Mouse (Mus musculus): ENCODE measurements around the gene Fbxl7.
"Not testable (repeated sequence)": the region's sequence is repeated elsewhere in the genome, so short reads cannot be mapped to it uniquely, and the experiment has no call there.

The Fbxl7 gene

DNA sequence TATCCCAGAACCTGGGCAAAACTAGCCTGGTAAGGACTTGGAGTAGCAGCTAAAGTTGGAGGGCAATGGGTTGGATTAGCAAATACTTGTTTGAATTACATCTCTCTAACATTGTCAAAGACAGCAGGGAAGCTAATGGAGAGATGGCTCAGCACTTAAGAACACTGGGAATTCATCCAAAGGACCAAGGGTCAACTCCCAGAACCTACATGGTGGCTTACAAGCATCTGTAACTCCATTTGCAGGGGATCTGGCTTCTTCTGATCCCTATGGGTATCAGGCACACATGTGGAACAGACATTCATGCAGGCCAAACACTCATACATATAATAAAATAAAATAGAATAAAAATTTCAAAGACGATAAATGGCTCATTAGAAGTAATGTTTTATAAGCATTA is 78.4 kb downstream of the Fbxl7 start:
- in situ Hi-C loops (cut with MboI; ENCODE audit: low sequenced_read_pairs): no loop called here

DNA sequence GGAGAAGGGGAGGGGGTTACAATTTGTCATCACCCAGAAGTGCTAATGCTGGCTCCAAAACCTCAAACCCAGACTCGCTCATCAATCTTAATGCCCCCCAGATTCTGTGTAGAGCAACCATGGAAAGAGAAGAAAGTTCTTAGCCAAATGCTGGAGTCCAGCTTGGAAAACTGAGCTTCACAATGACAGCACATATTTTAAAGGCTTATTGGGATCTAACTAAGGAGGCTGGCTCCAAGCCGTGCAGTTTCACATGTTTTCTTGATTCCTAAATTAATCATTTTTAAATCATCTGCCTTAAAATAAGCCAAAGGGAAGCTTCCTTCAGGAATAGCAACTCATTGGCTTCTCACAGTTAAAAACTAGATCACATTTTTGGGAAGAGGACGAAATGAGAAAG is 82.5 kb downstream of the Fbxl7 start:
- in situ Hi-C loops (cut with MboI; ENCODE audit: low sequenced_read_pairs): no loop called here

DNA sequence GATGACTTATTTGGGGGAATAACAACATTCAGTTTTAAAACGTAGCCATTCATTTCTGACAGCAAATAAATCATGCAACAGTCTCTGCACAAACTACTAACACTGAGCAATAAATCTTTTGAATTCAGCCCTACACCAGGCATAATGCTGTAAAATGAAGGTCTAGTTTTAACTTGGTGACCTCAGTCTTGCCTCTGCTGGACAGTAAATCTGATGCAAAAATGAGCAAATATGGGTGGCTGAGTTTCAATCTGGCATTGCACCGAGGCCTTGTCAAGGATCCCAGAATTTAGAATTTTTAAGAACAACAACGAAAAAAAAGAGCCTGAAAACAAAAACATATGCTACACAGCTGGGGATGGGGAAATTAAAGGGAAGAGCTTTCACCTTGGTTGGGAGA is 85.8 kb downstream of the Fbxl7 start:
- in situ Hi-C loops (cut with MboI; ENCODE audit: low sequenced_read_pairs): no loop called here

DNA sequence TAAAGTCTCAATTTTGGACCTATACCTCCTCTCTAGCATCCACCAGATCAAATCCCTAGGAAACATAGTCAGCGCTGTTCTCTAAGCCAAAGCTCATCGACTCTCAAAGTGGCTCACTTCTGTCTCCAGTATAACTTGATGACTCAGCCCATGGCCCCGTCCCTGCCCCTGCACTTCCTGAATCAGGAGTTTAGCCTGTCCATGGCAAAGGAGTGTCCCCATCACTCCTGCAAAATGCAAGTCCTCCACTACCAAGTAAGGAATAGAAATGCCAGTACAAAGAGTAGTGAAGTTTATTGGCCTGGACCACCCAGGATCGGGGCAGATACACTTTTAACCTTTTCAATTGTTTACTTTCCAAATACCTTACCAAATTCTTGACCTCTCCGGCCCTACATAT is 91.3 kb downstream of the Fbxl7 start:
- in situ Hi-C loops (cut with MboI; ENCODE audit: low sequenced_read_pairs): no loop called here

DNA sequence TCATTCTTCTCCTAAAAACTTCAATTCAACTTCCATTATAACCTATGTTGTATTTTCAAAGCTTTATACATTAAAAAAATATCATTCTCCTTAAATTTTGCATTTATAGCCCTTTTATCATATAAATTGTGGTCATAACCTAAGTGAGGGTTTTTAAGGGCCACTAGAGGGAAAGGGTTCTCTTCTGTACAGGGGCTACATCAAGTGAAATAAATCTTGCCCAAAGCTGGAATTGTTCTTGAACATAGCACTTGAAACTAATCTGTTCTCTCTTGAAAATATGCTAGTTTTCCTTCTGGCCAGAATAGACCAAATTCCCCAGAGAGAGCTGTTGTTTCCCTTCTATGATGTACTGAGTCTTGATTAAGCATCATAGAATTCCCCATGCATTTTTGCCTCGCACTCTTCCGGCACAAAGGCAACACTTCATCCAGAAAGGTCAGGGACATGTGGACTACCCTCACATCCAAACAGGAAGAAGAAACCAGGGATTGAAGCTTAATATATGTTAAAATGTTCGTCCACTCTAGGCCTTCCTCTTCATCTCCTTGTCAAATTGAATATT is 95.8 kb downstream of the Fbxl7 start:
- in situ Hi-C loops (cut with MboI; ENCODE audit: low sequenced_read_pairs): no loop called here

DNA sequence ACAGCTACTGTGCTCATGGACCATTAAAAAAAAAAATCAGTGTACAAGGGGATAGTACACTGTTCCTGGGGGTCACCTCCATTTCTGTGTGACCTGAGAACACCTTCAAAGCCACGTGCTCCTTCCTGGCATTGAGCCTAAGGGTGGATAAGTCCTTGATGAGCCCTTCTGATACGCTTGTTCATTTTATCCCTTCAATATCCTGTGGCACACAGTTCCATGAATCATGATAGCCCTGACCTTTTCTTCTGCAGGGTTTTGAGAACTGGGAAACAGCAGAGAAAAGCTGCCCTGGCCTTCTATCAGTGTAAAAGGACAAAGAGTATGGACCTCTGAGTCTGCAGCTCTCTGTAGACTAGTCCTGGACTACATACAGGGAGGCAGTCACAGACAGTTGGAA is 99.4 kb downstream of the Fbxl7 start:
- in situ Hi-C loops (cut with MboI; ENCODE audit: low sequenced_read_pairs): no loop called here

DNA sequence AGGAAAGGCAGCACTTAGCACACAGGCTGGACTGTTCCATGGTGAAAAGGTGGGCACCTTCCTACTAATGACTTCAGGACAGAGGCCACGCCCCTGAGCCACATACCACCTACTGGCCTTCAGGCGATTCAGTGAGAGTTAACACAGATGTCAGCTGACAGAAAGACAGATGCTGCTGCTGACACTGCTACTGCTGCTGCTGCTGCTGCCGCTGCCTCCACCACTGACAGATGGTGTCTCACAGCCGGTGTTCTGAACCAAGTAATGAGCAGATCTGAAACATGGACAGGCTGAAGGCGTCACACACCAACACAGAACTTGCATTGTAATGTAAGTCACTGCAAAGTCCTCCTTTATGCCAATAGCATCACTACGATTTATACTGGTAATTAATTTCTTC is 99.9 kb downstream of the Fbxl7 start:
- in situ Hi-C loops (cut with MboI; ENCODE audit: low sequenced_read_pairs): no loop called here

DNA sequence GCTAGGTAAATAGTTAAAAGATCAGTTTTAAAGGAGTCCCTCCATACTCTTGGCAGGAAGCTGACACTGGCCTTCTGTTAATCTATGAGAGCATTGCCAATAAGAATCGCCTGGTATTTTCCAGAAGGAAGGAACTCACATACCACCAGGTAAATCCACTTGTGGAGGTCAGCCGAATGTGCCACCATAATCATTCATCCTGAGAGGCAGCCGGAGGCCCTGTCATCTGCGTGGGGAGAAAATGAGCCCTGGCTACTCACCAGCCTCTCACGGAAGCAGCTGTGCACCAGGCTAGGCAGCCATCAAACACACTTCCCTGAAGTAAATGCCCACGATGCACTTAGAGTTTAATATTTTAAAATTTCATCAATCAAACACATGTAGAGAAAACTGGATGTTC is 108.2 kb downstream of the Fbxl7 start:
- in situ Hi-C loops (cut with MboI; ENCODE audit: low sequenced_read_pairs): no loop called here

DNA sequence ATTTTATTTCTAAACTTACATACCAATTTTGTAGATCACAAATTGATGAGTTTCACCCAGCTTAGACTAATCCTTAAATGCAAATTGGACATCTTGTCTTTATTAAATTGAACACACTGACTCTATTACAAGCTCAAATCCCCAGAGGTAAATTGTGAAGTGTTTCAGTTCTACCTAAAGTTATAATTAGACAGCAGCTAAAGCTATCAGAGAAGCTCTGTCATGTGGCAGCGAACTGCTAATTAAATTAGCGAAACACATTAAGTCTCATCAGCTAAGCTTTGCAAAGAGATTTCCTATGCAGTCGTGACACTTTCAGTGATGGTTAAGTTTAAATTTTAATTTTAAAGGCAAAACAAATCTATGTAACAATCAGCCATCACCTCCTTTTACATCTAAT is 114.8 kb downstream of the Fbxl7 start:
- in situ Hi-C loops (cut with MboI; ENCODE audit: low sequenced_read_pairs): no loop called here

DNA sequence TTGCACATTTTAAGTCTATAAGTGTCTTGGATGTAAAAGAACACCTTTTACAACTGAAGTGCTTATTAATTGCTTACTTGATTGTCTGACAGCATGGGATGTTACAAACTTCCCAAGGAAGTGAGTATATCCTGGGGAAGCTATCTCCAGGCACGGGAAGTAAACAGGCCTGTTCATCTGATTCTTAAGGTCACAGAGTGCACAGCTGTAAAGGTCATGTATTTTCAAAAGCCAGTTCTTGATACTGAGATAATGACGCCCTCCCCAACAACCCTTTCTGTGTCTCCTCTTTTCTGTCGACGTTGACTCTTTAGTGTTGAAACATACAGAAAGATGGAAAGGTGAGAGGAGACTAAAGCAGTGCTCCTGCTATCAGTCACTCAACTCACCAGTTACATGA is 116.3 kb downstream of the Fbxl7 start:
- in situ Hi-C loops (cut with MboI; ENCODE audit: low sequenced_read_pairs): no loop called here

DNA sequence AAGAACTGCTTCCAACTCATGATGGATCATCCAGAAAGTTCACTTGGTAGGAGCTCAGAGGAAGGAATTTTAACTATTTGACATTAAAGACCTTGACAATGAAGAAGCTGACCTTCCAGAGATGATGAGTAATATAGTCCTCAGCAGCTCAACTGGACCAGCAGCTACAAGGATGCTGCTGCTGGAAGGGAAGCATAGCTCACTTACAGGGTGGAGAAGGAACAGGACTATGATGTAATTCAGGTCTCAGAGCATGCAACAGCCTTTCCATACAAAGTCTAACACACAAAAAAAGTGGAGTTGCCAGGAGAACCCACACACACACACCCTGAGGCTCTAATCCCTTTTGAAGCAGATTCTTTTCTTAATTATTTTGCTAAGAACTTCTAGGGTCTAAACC is 119.7 kb downstream of the Fbxl7 start:
- in situ Hi-C loops (cut with MboI; ENCODE audit: low sequenced_read_pairs): no loop called here

DNA sequence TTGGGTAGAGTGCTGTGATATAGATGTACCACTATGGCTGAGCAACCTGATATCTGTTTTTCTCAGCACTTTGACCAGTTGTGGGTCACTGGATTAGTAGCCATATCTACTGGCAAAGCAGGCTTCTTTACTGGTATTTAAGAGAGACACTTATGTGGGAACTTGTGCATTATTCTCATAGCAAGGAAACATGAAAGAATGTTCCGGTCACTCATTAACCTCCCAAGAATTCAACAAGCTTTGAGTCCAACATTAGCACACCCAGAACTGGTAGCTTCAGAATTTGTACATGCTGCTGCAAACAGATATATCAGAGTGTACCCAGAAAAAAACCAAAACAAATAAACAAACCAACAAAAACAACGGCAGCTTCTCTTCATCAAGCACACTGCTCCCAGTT is 120.5 kb downstream of the Fbxl7 start:
- in situ Hi-C loops (cut with MboI; ENCODE audit: low sequenced_read_pairs): no loop called here

DNA sequence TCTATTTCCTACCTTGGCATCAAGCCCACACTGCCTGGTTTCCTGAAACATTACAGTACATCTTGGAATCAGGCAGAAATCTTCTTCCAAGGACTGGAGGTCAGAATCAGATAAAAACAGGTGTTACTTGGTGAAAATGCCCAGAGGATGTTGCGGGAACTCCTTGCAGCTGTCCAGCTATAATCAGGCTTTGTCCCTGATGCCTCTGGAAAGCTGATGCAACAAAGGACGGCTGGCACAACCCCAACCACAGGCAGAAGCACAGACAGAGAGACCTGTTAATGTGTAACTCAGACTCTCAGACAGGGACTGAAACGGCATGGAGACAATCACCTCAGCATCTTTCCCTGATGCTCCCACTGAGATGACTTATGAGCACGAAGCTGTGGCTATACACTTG is 133.7 kb downstream of the Fbxl7 start:
- in situ Hi-C loops (cut with MboI; ENCODE audit: low sequenced_read_pairs): no loop called here

DNA sequence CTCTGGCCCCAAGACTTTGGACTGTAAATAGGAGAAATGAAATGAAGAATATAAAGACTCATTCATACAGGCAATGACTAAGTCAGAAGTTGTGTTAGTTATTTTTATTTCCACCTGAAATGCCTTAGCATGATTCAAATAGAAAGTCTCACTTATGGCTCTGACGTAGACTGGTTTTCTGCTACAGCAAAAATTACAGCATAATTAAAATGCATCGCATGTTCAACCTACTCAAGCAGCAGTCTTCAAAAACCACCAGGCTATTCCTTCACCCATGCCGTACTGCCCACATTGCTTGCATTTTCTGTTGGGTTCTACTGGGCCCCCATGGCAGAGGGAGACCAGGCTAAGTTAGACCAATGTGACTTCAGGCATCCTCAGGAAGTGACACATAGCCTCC is 146.9 kb downstream of the Fbxl7 start:
- in situ Hi-C loops (cut with MboI; ENCODE audit: low sequenced_read_pairs): no loop called here

DNA sequence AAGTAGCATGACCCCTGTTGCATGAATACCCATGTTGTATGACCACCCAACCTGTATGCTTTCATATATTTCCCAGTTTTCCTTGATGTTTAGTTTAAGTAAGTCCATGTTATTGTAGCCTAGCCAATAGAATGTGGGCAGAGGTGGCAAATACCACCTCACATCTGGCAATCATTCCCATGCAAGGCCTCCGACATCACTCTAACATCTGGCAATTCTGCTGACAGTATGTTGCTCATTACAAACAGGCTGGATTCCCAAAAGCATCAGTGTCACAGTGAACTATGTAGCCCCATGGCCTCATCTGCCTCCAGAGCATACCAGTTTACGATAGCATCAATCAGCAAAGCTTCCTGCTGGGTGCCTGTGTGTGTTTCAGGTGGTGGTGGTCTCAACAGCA is 163.0 kb downstream of the Fbxl7 start:
- in situ Hi-C loops (cut with MboI; ENCODE audit: low sequenced_read_pairs): no loop called here

DNA sequence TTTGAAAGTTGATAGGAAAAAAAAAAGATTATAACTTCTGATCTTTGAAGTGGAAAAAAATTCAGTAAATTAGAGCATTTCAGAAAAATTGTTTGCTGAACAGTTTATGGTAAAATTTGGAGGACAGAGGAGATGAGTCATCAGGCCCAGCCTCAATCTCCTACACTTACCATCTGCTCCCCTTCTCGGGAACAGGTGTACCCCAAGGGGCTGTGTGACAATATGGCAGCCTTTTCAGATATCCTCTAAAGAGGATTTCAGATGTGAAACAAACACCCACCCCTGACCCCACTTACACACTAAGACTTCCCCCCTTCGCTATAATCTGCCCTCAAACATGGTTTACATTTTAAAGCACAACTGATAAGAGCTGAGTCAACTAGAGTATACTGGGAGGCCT is 164.6 kb downstream of the Fbxl7 start:
- in situ Hi-C loops (cut with MboI; ENCODE audit: low sequenced_read_pairs): no loop called here

DNA sequence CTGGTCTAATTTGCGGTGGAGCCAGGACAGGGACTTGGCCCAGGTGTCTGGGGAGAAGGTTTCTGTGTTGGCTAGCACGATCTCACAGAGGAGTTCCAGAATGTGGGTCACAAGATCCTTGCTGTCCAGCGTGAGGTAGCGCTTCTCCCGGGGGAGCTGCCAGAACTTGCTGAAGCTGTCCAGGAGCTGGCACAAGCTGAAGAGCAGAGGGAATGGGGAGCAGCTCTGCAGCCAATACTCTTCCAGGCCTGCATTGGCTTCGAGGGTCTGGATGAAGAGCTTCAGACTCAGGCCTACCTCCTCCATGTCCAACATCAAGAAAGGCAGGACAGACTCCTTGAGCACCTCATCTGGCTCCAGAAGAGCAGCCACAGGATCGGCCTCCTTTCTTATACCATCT is 166.0 kb downstream of the Fbxl7 start:
- in situ Hi-C loops (cut with MboI; ENCODE audit: low sequenced_read_pairs): not testable (repeated sequence)

DNA sequence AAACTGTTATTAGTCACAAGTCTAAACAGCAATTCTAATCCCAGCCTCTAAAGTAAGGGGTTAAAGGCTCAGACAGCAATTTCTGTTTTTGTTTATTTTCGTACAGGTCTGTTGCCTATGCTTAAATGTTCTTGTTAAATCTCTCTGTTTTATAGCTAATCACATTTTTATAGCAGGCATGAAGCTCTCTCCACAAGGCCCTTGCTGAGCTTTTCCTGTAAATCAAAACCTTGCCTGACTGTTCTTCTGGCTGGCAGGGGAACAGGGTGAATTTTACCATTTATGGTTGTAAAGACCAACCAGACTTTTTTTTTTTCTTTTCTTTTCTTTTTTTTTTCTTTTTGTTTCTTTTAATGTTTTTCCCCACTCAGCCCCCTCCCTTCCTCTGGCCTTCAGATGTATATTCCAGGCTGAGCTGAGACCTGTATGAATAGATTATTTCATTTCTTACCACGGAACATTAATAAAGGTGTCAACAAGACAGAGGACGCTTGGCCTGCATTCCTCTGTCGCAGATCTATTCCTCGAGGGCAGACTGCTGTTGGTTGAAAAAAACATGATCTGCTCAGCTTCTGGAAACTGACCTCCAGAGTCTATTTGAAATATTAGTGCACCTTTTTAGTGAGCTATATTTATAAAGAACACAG is 176.9 kb downstream of the Fbxl7 start:
- in situ Hi-C loops (cut with MboI; ENCODE audit: low sequenced_read_pairs): no loop called here

DNA sequence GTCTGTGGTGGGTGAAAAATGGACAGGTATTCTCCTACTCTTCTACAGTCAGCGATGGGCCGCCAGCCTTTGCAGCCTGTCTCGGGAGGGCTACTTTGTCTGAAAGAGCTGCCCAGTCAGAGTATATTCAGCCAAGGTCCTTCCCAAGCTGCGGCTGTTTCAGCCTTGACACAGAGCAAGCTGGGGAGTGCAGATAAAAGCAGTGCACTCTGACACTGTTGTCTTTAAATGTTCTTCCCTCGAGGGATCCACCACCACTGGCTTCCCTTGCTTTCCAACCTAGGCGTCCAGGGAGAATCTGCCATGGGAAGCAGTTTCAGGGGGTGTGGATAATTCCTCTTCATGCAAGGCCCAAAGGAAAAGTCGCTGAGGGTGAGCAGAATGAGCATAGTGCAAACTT is 177.4 kb downstream of the Fbxl7 start:
- in situ Hi-C loops (cut with MboI; ENCODE audit: low sequenced_read_pairs): no loop called here

DNA sequence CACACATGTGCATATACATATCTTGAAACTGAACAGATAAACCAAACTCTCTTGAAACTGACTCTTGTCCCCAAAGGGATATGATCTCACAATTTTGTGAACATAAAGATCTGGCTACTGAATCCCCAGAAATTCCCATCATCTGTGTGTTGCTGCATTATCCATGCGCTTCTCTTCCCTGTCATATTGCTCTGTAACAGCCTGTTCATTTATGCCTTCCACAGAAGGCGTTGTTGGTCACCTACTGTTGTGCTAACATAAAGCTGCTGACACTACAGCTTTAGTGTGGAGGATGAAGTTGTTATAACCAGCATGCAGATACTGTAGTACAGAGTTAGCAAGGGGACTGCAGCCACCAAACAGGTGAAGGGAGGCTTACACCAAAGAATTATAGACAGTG is 179.2 kb downstream of the Fbxl7 start:
- in situ Hi-C loops (cut with MboI; ENCODE audit: low sequenced_read_pairs): no loop called here

DNA sequence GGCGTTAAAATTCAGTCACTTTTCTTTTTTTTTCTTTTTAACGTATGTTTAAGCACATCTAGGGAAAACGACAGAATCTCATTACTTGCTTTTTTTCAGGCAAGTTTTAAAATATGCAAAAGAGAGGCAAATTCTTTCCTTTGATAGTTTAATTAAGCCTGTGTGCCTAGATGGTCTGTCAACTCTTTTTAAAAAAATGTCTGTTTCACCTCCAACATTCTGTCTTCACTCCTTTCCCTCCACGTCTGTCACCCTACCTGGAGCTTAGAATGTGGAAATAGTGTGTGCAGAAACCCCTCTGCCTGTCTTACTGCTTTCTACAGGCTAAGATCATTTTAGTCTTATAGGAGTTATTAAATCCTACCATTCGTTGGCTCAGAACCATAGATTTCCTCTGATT is 179.7 kb downstream of the Fbxl7 start:
- in situ Hi-C loops (cut with MboI; ENCODE audit: low sequenced_read_pairs): no loop called here

DNA sequence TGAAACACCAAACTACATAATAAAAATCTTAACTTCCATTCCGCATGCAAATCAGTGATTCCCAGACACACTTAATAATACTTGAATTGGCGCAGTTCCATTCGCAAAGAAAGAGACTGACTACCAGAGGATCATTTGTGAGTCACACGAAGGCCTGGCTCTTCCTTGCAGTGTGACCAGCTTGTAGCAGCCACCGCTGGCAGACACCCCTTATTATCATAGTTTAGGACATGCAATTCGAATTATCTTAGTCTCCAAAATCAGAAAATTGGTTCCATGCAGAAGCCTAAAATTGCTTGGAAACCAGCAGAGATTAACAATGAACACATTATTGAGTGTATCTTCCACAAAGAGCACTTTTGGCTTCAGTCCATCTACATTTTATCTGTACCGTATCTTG is 183.1 kb downstream of the Fbxl7 start:
- in situ Hi-C loops (cut with MboI; ENCODE audit: low sequenced_read_pairs): no loop called here

DNA sequence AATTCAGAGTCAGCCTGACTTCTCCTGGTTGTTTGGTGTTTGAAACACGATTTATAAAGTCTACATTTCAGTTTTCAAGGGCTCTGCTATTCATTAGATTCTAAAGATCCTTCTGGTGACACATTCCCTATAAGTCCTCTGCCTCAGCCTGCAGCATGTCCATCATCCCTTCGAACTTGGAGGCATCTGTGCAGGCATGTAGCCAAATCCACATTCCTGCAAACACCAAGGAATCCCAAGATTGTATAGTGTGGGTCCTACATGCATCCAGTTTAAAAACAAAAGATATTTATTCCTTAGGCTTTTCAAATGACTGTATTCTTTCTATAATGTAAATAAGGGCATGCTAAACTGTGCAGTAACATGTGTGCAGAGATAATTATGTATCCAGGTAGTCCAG is 190.4 kb downstream of the Fbxl7 start:
- in situ Hi-C loops (cut with MboI; ENCODE audit: low sequenced_read_pairs): no loop called here

Measured in CH12F3 (cell line).